Mouse (Mus musculus) midbrain, postnatal 0 days (tissue): ENCODE measurements around the gene Olfml2b. TPM values are rescaled to one million over a fixed set of nuclear protein-coding genes. Genes with fewer than 3 reads are reported as not detected.

Experiments used
- ATAC-seq: fragments of 200-750 bp; cut with Nextera tagmentation; 2 replicates; pipeline ENCODE4 v1.8.0; 2017; ENCODE audit warnings: moderate number of reproducible peaks, mild to moderate bottlenecking, moderate TSS enrichment, moderate library complexity; ENCODE audit not compliant: low FRiP score
- DNase-seq: peaks from one replicate; pipeline ENCODE4 v3.0.0-alpha.2; 2015; ENCODE audit warnings: low spot score
- H3K27ac ChIP-seq: fragments of 300-500 bp; sonication (generic); 2 replicates; pipeline ENCODE4 v1.5.1; 2014; ENCODE audit warnings: low read depth, mild to moderate bottlenecking, low read length, mixed read lengths
- H3K27me3 ChIP-seq: fragments of 300-500 bp; sonication (generic); 2 replicates; pipeline ENCODE4 v1.6.1; 2014; ENCODE audit warnings: low read length, control low read depth, mixed read lengths; ENCODE audit not compliant: insufficient read depth
- H3K36me3 ChIP-seq: fragments of 300-500 bp; sonication (generic); 2 replicates; pipeline ENCODE4 v1.6.1; 2014; ENCODE audit warnings: low read length, control low read depth, mixed read lengths; ENCODE audit not compliant: insufficient read depth
- H3K4me1 ChIP-seq: fragments of 300-500 bp; sonication (generic); 2 replicates; pipeline ENCODE4 v1.6.1; 2014; ENCODE audit warnings: mild to moderate bottlenecking, control low read depth, antibody characterized with exemption, low read length, mixed read lengths; ENCODE audit not compliant: insufficient read depth
- H3K4me2 ChIP-seq: fragments of 300-500 bp; sonication (generic); 2 replicates; pipeline ENCODE4 v1.6.1; 2014; ENCODE audit warnings: low read depth, mild to moderate bottlenecking, low read length, mixed read lengths; ENCODE audit not compliant: poor library complexity, severe bottlenecking
- H3K4me3 ChIP-seq: fragments of 300-500 bp; sonication (generic); 2 replicates; pipeline ENCODE4 v1.5.1; 2014; ENCODE audit warnings: low read depth, mild to moderate bottlenecking, low read length, moderate library complexity
- H3K9ac ChIP-seq: fragments of 300-500 bp; sonication (generic); replicated peaks from 2 replicates; pipeline ENCODE4 v1.6.1; 2014; ENCODE audit warnings: mild to moderate bottlenecking, low read length, moderate library complexity, mixed read lengths; ENCODE audit not compliant: poor library complexity, severe bottlenecking
- H3K9me3 ChIP-seq: fragments of 300-500 bp; sonication (generic); 2 replicates; pipeline ENCODE4 v1.6.1; 2016; ENCODE audit warnings: low read length, control low read depth
- CTCF ChIP-seq: IDR thresholded peaks from 2 replicates; pipeline ENCODE4 v1.5.1; 2016; ENCODE audit warnings: antibody characterized with exemption, mild to moderate bottlenecking
- WGBS: fragments of 180-500 bp; shearing (Covaris S2); extraction: QIAGEN DNeasy Blood & Tissue Kit; methylation state at CpG from one replicate; pipeline ENCODE4 v1.1.7; 2014; 5-methylcytosine and 5-hydroxymethylcytosine counted together
- polyA plus RNA-seq: library from polyadenylated mRNA; unstranded; fragments of >200 nt; fragmentation: Nextera tagmentation; extraction: Ambion mirVana; gene quantifications from 2 replicates; pipeline ENCODE4 v1.2.1, GENCODE M21; 2015
- total RNA-seq: library from RNA; depleted of rRNA; stranded (reverse); fragments of >200 nt; gene quantifications from 2 replicates; pipeline ENCODE4 v1.2.3, GENCODE M21; 2014

Olfml2b gene
- total and polyA plus RNA-seq, 2 experiments from 2014 or later: 3.5 to 5.9 TPM

- Histone ChIP-seq H3K27me3 (no peaks in the 10 kb centered on the region), H3K4me2 (no peak overlapping the region), H3K27ac (no peak overlapping the region), H3K9ac (no peak overlapping the region), H3K4me3 (no peak overlapping the region), H3K36me3 (no peaks in the 10 kb centered on the region), H3K4me1 (no peaks in the 10 kb centered on the region), H3K9me3 (0 out of 2 replicates have a peak, but pooled peaks cover 2% of the 10 kb centered on the region)
- 77% methylated on average over 3 of the region's 3 CpGs for WGBS
- DNase-seq: no peak
- no peak for ATAC-seq
- TF ChIP-seq CTCF: no peak
These were observed 56.8 kb downstream of the Olfml2b start for GRCm38 (mm10) chr1:170701178-170701577.

- DNase-seq: no peak
- no peaks in the 10 kb centered on the region for H3K36me3 ChIP-seq
- no peak for TF ChIP-seq CTCF
- H3K4me1 ChIP-seq: no peaks in the 10 kb centered on the region
- 82% methylated on average over 8 of the region's 8 CpGs for WGBS
- no peak overlapping the region for H3K4me3 ChIP-seq
- no peaks in the 10 kb centered on the region for H3K27me3 ChIP-seq
- ATAC-seq: no peak
- H3K27ac ChIP-seq: no peak overlapping the region
- no peak overlapping the region for H3K4me2 ChIP-seq
- H3K9ac ChIP-seq: no peak overlapping the region
- 0 out of 2 replicates have a peak, but pooled peaks cover 2% of the 10 kb centered on the region for H3K9me3 ChIP-seq
These were observed 57.2 kb downstream of the Olfml2b start for GRCm38 (mm10) chr1:170701582-170701981.

GRCm38 (mm10) chr1:170702263-170702662 lies 57.9 kb downstream of the Olfml2b start:
- DNase-seq (no peak), ATAC-seq (no peak)
- no peak for TF ChIP-seq CTCF
- Histone ChIP-seq H3K4me1 (no peaks in the 10 kb centered on the region), H3K9me3 (0 out of 2 replicates have a peak, but pooled peaks cover 2% of the 10 kb centered on the region), H3K9ac (no peak overlapping the region), H3K4me3 (no peak overlapping the region), H3K27ac (no peak overlapping the region), H3K27me3 (no peaks in the 10 kb centered on the region), H3K4me2 (no peak overlapping the region), H3K36me3 (no peaks in the 10 kb centered on the region)
- 83% methylated on average over 2 of the region's 2 CpGs for WGBS

- no peak for TF ChIP-seq CTCF
- no peak overlapping the region for H3K9ac ChIP-seq
- H3K9me3 ChIP-seq: no peaks in the 10 kb centered on the region
- DNase-seq (no peak), ATAC-seq (no peak)
- no peak overlapping the region for H3K27ac ChIP-seq
- no peaks in the 10 kb centered on the region for H3K4me1 ChIP-seq
- H3K4me3 ChIP-seq: no peak overlapping the region
- peaks cover 3% of the 10 kb centered on the region; the same call in 1 of the 2 replicates for H3K36me3 ChIP-seq
- no peak overlapping the region for H3K4me2 ChIP-seq
- no peaks in the 10 kb centered on the region for H3K27me3 ChIP-seq
- WGBS: 87% methylated on average over 6 of the region's 6 CpGs
These were observed 58.6 kb downstream of the Olfml2b start for GRCm38 (mm10) chr1:170702958-170703357.

GRCm38 (mm10) chr1:170704103-170704502 lies 59.8 kb downstream of the Olfml2b start:
- Histone ChIP-seq H3K36me3 (peaks cover 7% of the 10 kb centered on the region; the same call in 1 of the 2 replicates), H3K9ac (no peak overlapping the region), H3K4me3 (no peak overlapping the region), H3K27ac (no peak overlapping the region), H3K9me3 (no peaks in the 10 kb centered on the region), H3K27me3 (no peaks in the 10 kb centered on the region), H3K4me2 (no peak overlapping the region), H3K4me1 (no peaks in the 10 kb centered on the region)
- WGBS: 90% methylated on average over 6 of the region's 6 CpGs
- ATAC-seq (no peak), DNase-seq (no peak)
- no peak for TF ChIP-seq CTCF

- Histone ChIP-seq H3K9me3 (no peaks in the 10 kb centered on the region), H3K4me1 (no peaks in the 10 kb centered on the region), H3K27ac (no peak overlapping the region), H3K27me3 (no peaks in the 10 kb centered on the region), H3K36me3 (peaks cover 7% of the 10 kb centered on the region; the same call in 1 of the 2 replicates), H3K4me3 (no peak overlapping the region), H3K9ac (no peak overlapping the region), H3K4me2 (no peak overlapping the region)
- DNase-seq (no peak), ATAC-seq (no peak)
- WGBS: 69% methylated on average over 4 of the region's 4 CpGs
- no peak for TF ChIP-seq CTCF
These were observed 60.7 kb downstream of the Olfml2b start for GRCm38 (mm10) chr1:170704911-170705594.
